Mouse (Mus musculus) frontal cortex, adult 2 months (tissue): ENCODE results near the gene Mob2. TPM values are rescaled to one million over a fixed set of nuclear protein-coding genes. Genes with fewer than 3 reads are reported as not detected.

Experiments used
- DNase-seq, 2 experiments: peaks; one replicate each; pipeline ENCODE4 v3.0.0; 2022; ENCODE audit warnings: low spot score in 1 of 2; ENCODE audit errors: extremely low spot score in 1 of 2
- polyA plus RNA-seq: library from polyadenylated mRNA; depleted of rRNA; stranded (reverse); fragments of >200 nt; gene quantifications from 2 replicates; pipeline ENCODE4 v1.2.3, GENCODE M21; 2012; rRNA removed

The Mob2 gene
- polyA plus RNA-seq = 42.2 and 42.9 TPM in 2 replicates

DNA sequence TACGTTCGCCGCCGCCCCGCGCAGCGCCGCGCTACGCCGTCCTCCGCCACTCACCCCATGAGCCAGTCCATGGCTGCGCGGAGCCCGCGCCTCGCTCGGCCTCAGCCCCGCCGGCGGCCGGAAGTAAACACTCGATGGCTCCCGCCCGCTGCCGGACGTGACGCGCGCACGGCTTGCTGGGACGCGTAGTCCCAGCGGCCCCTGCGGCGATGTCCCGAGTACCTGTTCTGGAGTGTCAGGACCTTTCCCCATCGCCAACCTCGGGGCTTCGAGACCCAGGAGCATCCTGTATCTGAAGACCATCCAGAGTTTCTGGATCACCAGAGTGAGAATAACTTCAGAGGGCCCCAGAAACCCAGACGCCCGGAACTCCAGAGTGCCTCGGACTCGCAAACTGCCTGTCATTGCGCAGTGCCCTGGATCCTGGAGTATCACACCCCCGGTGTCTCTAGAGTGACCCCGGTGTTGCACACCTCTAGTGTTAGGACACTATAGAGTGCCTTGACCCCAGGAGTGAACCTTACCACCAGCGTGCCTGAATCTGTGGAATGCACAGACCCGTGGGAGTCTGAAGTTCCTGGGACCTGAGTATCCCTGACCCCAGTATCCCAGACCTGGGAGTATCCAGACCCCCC, at the start of gene Mob2:
Gene Mob2 (minus strand): TSS at position 135 of the 635 bp plus-strand sequence.
- peak; percentile 73 to 90 for DNase-seq

DNA sequence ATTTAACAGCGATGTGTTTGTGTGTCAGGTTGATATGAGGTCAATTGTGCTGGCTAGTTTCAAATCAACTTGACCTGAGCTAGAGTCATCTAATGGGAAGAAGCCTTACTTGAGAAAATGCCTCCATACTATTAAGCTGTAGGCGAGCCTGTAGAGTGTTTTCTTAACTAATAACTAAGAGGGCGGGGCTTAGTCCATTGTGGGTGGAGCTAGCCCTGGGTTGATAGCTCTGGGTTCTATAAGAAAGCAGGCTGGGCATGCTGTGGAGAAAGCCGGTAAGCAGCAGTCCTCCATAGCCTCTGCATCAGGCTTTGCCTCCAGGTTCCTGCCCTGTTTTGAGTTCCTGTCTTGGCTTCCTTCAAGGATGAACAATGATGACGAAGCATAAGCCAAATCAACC, 43.9 kb upstream of the Mob2 start:
- DNase-seq = no peak

DNA sequence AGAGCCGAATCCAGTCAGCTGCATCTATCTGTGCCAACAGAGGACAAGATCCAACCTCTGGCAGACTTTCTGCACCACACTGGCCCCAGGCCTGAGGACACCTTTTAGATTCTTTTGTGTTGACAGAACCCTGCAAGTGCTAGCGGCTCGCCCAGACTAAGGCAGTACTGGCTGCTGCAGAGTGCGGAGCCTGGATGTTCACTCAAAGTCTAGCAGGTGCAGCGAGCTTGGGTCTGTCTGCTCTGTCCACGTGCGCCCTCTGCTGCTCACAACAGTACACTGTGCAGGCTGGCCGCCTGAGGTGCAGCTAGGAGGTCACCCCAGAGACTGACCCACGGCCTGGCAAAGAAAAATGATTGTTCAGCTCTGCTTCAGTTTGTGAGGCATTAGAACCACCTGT, 36.9 kb upstream of the Mob2 start:
- DNase-seq = peak; percentile 66 to 88

DNA sequence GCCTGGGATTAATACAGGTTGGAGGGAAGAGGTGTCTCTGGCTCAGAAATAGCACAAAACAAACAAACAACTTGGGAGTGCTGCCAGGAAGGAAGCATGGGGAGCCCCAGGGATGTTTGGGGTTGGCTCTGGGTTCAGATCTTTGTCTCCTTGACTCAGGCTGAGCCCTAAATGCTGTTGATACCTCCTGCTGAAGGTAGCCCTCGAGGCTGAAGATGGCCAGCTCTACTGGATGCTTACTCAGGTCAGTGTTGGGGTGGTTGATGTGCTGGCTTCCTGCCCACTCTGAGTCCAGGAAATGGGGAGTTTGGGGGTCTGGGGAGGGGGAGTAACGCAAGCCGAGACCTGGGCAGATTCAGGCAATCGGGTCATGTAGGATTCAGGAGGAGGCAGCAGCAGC, 35.8 kb upstream of the Mob2 start:
- DNase-seq = no peak

- peak; percentile 86 to 96 for DNase-seq
These were observed 34.5 kb upstream of the Mob2 start, which contains the start of gene Dusp8 for GRCm38 (mm10) chr7:142095183-142095931. Gene Dusp8, minus strand, starts transcription at chr7:142095843.

GRCm38 (mm10) chr7:142094301-142095143, 33.7 kb upstream of the Mob2 start:
- DNase-seq = peak in 1 of 2 experiments; percentile 74

- no peak for DNase-seq
These were observed 32.9 kb upstream of the Mob2 start for GRCm38 (mm10) chr7:142093696-142094240.

- no peak for DNase-seq
These were observed 32.1 kb upstream of the Mob2 start for GRCm38 (mm10) chr7:142092991-142093390.

DNA sequence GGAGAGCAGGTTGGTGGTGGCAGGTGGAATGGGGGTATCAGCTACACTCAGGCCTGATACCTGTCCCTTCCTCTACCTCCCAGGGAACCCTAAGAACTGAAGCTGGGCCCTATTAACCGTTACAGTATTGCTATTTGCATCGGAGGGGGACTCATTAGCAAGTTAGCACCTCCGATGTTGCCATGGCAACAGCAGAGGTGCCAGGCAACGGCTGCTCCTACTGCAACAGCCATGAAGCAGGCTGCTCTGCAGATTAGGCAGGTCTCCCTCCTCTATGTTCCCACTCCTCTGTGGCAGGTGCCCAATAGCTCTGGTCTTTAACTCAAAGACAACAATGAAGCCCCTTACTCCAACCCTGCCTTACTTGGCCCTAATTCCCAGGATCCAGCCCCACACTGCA, 31.0 kb upstream of the Mob2 start:
- DNase-seq = peak in 1 of 2 experiments; percentile 63

DNA sequence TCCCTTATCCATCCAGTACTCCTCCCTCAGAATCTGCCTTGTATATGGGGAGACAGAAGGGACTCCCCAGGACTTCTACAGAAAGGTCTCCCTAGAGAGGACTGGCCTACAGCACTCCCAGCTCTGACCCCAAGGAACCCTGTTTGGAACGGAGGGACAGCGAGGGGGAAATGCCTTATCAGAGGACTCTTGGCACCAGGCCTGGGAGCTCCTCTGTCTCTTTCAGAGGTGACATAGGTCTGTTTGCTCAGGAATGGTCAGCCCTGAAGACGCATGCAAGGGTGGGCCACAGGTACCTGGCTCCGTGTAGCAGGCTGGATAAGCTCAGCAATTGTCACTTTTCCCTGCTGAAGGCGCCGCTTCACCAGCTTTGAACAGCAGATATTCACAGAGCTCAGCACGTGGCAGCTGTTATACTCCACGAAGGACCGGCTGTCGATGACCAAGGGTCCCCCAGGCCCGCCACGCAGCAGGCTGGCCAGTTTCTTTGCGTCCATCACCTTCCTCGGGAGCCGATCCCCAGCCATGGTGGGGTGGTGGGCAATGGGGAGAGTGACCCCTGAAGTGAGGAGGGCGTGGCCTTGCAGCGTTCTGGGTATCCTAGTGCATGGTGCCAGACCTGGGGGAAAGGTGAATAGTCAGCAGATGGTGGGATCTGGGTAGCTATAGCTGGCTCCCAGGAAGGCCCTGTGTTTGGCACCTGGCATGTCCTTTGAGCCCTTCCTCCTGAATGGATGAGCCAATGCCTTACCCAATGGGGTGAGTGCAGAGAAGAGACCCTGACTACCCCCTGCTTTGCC, 29.0 kb upstream of the Mob2 start:
- no peak for DNase-seq

- peak in 1 of 2 experiments; percentile 73 for DNase-seq
These were observed 28.0 kb upstream of the Mob2 start for GRCm38 (mm10) chr7:142088886-142089285.

GRCm38 (mm10) chr7:142087069-142087652, 26.3 kb upstream of the Mob2 start:
- DNase-seq = no peak

DNA sequence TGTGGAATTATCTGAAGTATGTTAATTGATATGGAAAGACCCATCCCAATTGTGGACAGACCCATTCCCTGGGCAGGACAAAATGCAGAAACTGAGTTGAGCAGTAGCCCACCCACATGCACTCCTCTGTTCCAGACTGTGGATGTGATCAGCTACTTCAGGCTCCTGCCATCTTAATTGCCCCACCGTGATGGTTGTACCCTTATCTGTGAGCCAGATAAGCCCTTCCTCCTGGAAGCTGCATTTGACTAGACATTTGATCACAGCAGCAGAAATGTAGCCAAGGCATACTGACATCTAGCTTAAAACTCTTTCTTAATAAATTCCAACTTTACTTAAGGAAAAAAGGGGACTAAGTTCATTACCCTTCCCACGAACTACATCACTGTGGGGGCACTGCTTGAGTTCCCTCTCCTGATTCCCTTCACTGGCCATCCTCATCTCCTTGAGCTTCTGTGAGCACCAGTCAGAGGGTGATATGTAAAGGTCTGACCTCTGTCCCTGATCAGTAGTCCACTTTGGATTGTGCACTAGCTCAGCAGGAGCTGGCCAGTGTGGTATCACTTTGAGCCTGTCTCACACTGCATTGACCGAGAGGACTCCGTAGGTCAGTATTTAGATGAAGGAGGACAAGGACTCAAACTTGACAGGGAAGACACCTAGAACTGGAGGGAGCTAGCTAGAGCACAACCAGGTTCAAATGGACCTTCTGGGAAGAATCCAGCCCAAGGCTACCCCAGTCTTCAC, 25.5 kb upstream of the Mob2 start:
- DNase-seq = no peak

- DNase-seq = no peak
These were observed 24.0 kb upstream of the Mob2 start for GRCm38 (mm10) chr7:142084820-142085219.

DNA sequence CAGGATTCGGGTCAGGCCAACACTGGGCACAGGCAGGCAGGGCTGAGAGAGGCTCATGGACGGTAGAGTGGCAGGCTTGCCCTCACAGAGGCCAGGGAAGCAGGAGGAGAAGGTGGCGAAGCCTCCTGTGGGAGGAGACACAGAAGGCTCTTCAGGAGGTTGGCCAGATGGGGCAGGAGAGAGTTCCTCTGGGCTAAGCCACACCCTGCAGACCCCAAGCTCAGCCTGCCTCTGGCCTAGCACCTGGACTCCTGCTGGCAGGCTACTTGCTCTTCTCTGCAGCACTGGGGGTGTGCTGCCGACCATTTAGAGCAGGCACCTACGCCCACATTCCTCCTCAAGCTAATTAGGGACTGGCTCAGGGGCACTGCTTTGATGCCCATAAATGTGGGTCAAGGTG, 23.5 kb upstream of the Mob2 start:
- DNase-seq = no peak

DNA sequence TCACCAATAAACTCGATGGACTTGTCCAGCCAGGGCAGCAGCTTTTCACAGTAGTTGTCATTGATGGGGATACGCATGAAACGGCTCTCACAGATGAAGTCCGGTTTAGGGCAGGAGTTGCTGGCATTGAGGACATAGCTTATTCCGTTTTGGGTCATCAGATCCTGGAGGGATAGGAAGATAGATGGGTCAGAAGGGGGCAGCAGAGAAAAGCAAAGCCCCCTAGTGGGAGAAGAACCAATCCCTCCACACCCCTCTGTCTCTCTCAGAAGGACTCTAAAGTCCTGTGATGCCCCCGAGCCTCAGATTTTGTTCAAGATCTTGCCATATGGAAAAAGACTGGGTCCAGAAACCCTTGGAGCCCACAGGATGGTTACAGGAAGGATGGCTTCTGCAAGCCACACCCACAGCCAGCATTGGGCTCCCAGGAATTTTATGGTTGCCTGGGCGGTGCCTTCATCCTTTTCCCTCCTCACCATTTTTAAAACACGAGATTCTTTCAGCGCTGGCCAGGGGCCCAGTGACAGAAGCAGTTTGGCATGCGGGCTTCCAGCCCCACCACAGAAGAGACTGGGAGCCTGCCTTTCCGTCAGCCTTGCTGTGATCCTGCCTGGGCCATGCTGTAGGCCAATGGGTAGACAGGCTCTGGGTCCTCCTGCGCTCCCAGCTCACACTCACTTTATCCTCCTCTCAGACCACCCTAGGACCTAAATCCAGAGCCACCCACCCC, 22.9 kb upstream of the Mob2 start:
- no peak for DNase-seq

GRCm38 (mm10) chr7:142082607-142083006, 21.7 kb upstream of the Mob2 start:
- DNase-seq = no peak

- DNase-seq = no peak
These were observed 21.3 kb upstream of the Mob2 start for GRCm38 (mm10) chr7:142082179-142082578.
